Mouse (Mus musculus): Measurements from ENCODE around the gene Sumo2. TPM values are rescaled to one million over a fixed set of nuclear protein-coding genes. Genes with fewer than 3 reads are reported as not detected.

Sumo2 gene
- polyA plus RNA-seq (2016; fragmentation: Nextera tagmentation; extraction: Ambion mirVana), result 1,372 and 1,467 TPM in 2 replicates

DNA sequence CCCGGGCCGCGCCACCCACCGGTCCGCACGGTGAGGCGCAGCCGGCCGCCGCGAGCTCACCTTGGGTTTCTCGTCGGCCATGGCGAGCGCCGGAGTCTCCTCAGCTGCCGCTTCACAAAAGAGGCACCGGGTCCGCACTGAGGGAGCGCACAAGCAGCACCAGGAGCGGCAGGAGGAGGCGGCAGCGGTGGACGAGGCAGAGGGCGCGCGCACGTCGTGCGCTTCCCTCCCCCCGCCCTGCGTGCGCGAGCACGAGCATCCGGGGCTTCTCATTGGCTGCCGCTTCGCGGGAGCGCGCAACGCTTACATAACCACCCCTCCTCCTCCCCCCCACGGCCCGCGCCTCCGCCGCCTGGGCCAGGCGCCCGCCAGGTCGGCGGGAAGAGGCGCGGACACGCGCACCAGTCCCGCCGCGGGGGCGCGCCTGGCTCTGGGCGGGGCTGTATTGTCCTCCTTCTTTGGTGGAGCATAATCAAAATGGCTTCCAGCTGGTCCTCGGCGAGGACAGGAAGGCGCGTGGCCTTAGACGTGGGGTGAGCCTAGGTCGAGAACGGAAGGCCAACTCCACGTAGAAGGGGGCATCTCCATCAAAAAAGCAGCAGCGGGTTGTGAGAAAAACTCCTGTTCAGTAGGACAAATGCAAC, at the start of gene Sumo2:
TSS of gene Sumo2 (minus strand) at position 239 of the 644 bp plus-strand sequence.
- WGBS, result 1% methylated on average over 68 of the region's 70 CpGs

GRCm38 (mm10) chr11:115585573-115586100, 49.6 kb upstream of the Sumo2 start:
- H3K27me3 ChIP-seq (ENCODE audit: insufficient read depth, poor library complexity, severe bottlenecking), result no peaks in the 10 kb centered on the region
- peaks cover 97% of the 10 kb centered on the region for H3K36me3 ChIP-seq
- no peak overlapping the region for H3K27ac ChIP-seq
- H3K4me1 ChIP-seq (replicated peaks), result no peaks in the 10 kb centered on the region; the same call in 1 of the 2 replicates
- 89% methylated on average over 7 of the region's 7 CpGs for WGBS
- DNase-seq (ENCODE audit: low spot score), result no peak
- H3K9me3 ChIP-seq, result no peaks in the 10 kb centered on the region
- H3K4me3 ChIP-seq, result no peak overlapping the region

More for the DNA sequence above, at the start of gene Sumo2:
- DNase-seq (ENCODE audit: low spot score), result peak; percentile 99
- Histone ChIP-seq H3K27me3 (ENCODE audit: insufficient read depth, poor library complexity, severe bottlenecking) (no peaks in the 10 kb centered on the region), H3K9me3 (no peaks in the 10 kb centered on the region), H3K4me3 (peak within 1 kb of the TSS; percentile 98), H3K27ac (peak within 1 kb of the TSS; percentile 99), H3K36me3 (peaks cover 35% of the 10 kb centered on the region), H3K4me1 (replicated peaks) (peaks cover 22% of the 10 kb centered on the region)

- 90% methylated on average over 10 of the region's 10 CpGs for WGBS
- Histone ChIP-seq H3K9me3 (no peaks in the 10 kb centered on the region), H3K36me3 (peaks cover 97% of the 10 kb centered on the region), H3K4me3 (no peak overlapping the region), H3K4me1 (replicated peaks) (no peaks in the 10 kb centered on the region; the same call in 1 of the 2 replicates), H3K27ac (no peak overlapping the region), H3K27me3 (ENCODE audit: insufficient read depth, poor library complexity, severe bottlenecking) (no peaks in the 10 kb centered on the region)
- no peak for DNase-seq (ENCODE audit: low spot score)
These were observed 48.4 kb upstream of the Sumo2 start for GRCm38 (mm10) chr11:115584376-115585073.

GRCm38 (mm10) chr11:115582913-115583606, 47.0 kb upstream of the Sumo2 start:
- Histone ChIP-seq H3K9me3 (no peaks in the 10 kb centered on the region), H3K4me3 (no peak overlapping the region), H3K36me3 (peaks cover 100% of the 10 kb centered on the region), H3K27me3 (ENCODE audit: insufficient read depth, poor library complexity, severe bottlenecking) (no peaks in the 10 kb centered on the region), H3K27ac (no peak overlapping the region), H3K4me1 (replicated peaks) (no peaks in the 10 kb centered on the region)
- no peak for DNase-seq (ENCODE audit: low spot score)
- WGBS, result 86% methylated on average over 10 of the region's 10 CpGs

DNA sequence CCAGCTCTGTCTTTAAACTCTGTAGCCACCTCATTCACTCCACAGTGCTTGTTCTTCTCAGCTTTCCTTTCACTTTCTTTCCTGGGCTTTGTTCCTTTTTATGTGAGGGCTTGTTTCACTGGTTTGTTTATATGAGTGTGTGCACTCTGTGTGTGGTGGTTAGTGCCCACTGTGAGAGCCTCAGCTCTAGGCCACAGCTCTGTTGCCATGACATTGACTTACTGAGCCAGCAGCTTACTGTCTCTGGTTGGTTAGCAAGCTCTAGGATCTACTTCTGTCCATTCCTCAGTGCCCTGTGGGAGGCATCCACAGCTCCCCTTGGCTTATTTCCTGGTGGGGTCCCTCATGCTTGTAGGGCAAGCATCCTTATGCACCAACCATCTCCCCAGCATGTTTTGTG, 43.0 kb upstream of the Sumo2 start:
- no peak for DNase-seq (ENCODE audit: low spot score)
- H3K9me3 ChIP-seq, result no peaks in the 10 kb centered on the region
- no peak overlapping the region for H3K4me3 ChIP-seq
- no peaks in the 10 kb centered on the region for H3K27me3 ChIP-seq (ENCODE audit: insufficient read depth, poor library complexity, severe bottlenecking)
- no peak overlapping the region for H3K27ac ChIP-seq
- H3K4me1 ChIP-seq (replicated peaks), result no peaks in the 10 kb centered on the region
- H3K36me3 ChIP-seq, result peaks cover 83% of the 10 kb centered on the region

DNA sequence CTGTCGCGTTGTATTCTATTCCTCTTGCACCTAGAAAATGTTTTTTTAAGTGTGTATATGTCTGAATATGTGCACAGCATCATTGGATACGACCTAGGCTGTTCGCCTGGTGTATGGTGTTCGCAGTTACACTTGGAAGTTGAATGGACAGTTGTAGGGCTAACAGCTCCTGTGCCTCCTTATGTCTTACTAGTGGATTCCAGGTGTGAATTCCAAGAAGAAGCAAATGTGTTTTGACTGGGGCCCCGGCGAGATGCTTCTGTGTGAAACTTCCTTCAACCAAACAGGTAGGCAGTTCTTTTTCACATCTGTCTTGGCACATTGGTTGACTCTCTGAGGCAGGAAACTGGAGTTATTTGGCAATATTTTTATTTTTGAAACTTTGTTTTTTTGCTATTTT, 28.9 kb upstream of the Sumo2 start:
- H3K4me3 ChIP-seq, result peak overlapping the region; percentile 93
- H3K27me3 ChIP-seq (ENCODE audit: insufficient read depth, poor library complexity, severe bottlenecking), result no peaks in the 10 kb centered on the region
- WGBS, result 21% methylated on average over 7 of the region's 7 CpGs
- no peaks in the 10 kb centered on the region for H3K9me3 ChIP-seq
- H3K36me3 ChIP-seq, result peaks cover 43% of the 10 kb centered on the region
- no peak for DNase-seq (ENCODE audit: low spot score)
- peak overlapping the region; percentile 99 for H3K27ac ChIP-seq
- peaks cover 21% of the 10 kb centered on the region for H3K4me1 ChIP-seq (replicated peaks)

- Histone ChIP-seq H3K27ac (peak within 1 kb of the TSS; percentile 99), H3K4me1 (replicated peaks) (peaks cover 21% of the 10 kb centered on the region), H3K4me3 (peak within 1 kb of the TSS; percentile 93), H3K9me3 (no peaks in the 10 kb centered on the region), H3K36me3 (peaks cover 36% of the 10 kb centered on the region), H3K27me3 (ENCODE audit: insufficient read depth, poor library complexity, severe bottlenecking) (no peaks in the 10 kb centered on the region)
- peak; percentile 97 for DNase-seq (ENCODE audit: low spot score)
- under 1% methylated on average over 42 of the region's 42 CpGs for WGBS
These were observed 28.2 kb upstream of the Sumo2 start, which contains the start of gene Nup85 for GRCm38 (mm10) chr11:115564064-115564809. Gene Nup85, plus strand, starts transcription at chr11:115564434.

DNA sequence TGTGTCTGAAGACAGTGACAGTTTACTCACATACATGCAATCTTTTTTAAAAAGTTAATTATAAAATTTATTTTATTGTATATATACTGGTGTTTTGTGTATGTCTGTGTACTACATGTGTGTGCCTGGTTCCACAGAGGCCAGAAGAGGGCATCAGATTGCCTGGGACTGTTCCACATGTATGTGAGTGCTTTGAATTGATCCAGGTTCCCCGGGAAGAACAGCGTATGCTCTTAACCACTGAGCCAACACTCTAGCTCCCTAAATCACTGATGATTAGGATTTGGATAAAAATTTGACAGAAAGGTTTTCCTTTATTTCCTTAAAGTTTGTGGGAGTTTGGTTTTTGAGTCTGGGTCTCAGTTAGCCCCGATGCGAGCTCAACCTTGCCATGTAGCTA, 27.3 kb upstream of the Sumo2 start:
- peaks cover 21% of the 10 kb centered on the region for H3K4me1 ChIP-seq (replicated peaks)
- H3K27ac ChIP-seq, result peak overlapping the region; percentile 99
- peak overlapping the region; percentile 93 for H3K4me3 ChIP-seq
- no peaks in the 10 kb centered on the region for H3K9me3 ChIP-seq
- peaks cover 27% of the 10 kb centered on the region for H3K36me3 ChIP-seq
- no peaks in the 10 kb centered on the region for H3K27me3 ChIP-seq (ENCODE audit: insufficient read depth, poor library complexity, severe bottlenecking)
- DNase-seq (ENCODE audit: low spot score), result no peak
- WGBS, result 50% methylated on average over 4 of the region's 4 CpGs

DNA sequence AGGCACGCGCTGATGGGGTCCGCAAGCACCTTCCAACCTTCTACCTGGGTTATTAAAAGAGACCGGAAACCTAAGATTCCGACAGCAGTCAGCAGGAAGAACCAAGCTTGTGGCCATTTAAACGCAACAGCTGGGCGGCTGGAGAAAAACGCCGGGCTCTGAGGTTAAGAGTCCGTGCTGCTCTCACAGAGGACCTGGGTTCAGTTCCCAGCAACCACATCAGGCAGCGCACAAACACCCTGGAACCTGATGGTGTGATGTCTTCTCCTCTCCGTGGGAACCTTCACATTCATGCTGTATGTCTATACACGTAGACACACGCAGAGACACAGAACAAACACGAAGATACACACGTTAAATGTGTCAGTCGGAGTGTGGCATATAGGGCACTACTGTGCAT, 19.6 kb upstream of the Sumo2 start:
- Histone ChIP-seq H3K36me3 (no peaks in the 10 kb centered on the region), H3K4me1 (replicated peaks) (no peaks in the 10 kb centered on the region), H3K9me3 (no peaks in the 10 kb centered on the region), H3K4me3 (no peak overlapping the region), H3K27me3 (ENCODE audit: insufficient read depth, poor library complexity, severe bottlenecking) (no peaks in the 10 kb centered on the region), H3K27ac (no peak overlapping the region)
- no peak for DNase-seq (ENCODE audit: low spot score)
- WGBS, result 82% methylated on average over 17 of the region's 17 CpGs

GRCm38 (mm10) chr11:115552783-115553182, 16.7 kb upstream of the Sumo2 start:
- Histone ChIP-seq H3K36me3 (no peaks in the 10 kb centered on the region), H3K4me3 (no peak overlapping the region), H3K27me3 (ENCODE audit: insufficient read depth, poor library complexity, severe bottlenecking) (no peaks in the 10 kb centered on the region), H3K27ac (no peak overlapping the region), H3K4me1 (replicated peaks) (no peaks in the 10 kb centered on the region), H3K9me3 (0 out of 2 replicates have a peak, but pooled peaks cover 3% of the 10 kb centered on the region)
- WGBS, result 59% methylated on average over 4 of the region's 4 CpGs
- DNase-seq (ENCODE audit: low spot score), result no peak

DNA sequence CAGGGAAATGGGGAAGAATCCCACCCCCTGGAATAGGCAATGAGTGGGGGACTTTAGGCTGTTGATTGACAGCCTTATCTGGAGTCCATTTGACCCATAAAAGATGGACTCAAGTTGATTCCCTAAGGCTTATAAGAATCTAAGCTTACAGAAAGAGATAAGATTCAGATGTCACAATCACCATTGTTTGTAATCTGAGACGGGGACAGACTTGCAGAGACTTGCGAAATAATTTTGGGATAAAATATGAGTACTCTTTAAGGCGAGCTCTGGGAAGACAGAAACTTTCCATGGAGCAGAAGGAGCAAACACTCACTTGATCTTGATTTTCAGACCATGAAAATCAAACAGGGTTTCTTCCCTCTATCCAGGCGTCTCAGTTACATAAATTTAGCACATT, 7.5 kb upstream of the Sumo2 start:
- no peaks in the 10 kb centered on the region for H3K9me3 ChIP-seq

GRCm38 (mm10) chr11:115538045-115538444, 2.0 kb upstream of the Sumo2 start:
- peaks cover 22% of the 10 kb centered on the region for H3K4me1 ChIP-seq (replicated peaks)
- H3K9me3 ChIP-seq, result no peaks in the 10 kb centered on the region
- peaks cover 6% of the 10 kb centered on the region; the same call in 1 of the 2 replicates for H3K27me3 ChIP-seq (ENCODE audit: insufficient read depth, poor library complexity, severe bottlenecking)
- no peak overlapping the region for H3K27ac ChIP-seq
- no peak for DNase-seq (ENCODE audit: low spot score)
- 61% methylated on average over 2 of the region's 2 CpGs for whole genome bisulfite sequencing
- peaks cover 16% of the 10 kb centered on the region for H3K36me3 ChIP-seq
- H3K4me3 ChIP-seq, result no peak overlapping the region

More for the DNA sequence above, 7.5 kb upstream of the Sumo2 start:
- no peak for DNase-seq (ENCODE audit: low spot score)
- H3K36me3 ChIP-seq, result no peaks in the 10 kb centered on the region
- no peak overlapping the region for H3K4me3 ChIP-seq
- H3K4me1 ChIP-seq (replicated peaks), result no peaks in the 10 kb centered on the region
- peaks cover 12% of the 10 kb centered on the region; the same call in 1 of the 2 replicates for H3K27me3 ChIP-seq (ENCODE audit: insufficient read depth, poor library complexity, severe bottlenecking)
- WGBS, result 83% methylated on average over 4 of the region's 4 CpGs
- H3K27ac ChIP-seq, result no peak overlapping the region

All from hindbrain, embryonic 10.5 days (tissue).